Mouse (Mus musculus) layer of hippocampus, adult 11-12 months (tissue): ENCODE data around the gene Id2.

Experiments
- DNase-seq: peaks from one replicate; pipeline ENCODE4 v3.0.0; 2022; ENCODE audit warnings: low spot score

The Id2 gene

GRCm38 (mm10) chr12:25097052-25097209 is at the start of gene Id2:
Id2 (minus strand) TSS chr12:25097140.
- no peak for DNase-seq

GRCm38 (mm10) chr12:25145344-25145698 is 48.4 kb upstream of the Id2 start:
- DNase-seq: no peak

- no peak for DNase-seq
Measured at GRCm38 (mm10) chr12:25144591-25145343, 47.8 kb upstream of the Id2 start.

DNA sequence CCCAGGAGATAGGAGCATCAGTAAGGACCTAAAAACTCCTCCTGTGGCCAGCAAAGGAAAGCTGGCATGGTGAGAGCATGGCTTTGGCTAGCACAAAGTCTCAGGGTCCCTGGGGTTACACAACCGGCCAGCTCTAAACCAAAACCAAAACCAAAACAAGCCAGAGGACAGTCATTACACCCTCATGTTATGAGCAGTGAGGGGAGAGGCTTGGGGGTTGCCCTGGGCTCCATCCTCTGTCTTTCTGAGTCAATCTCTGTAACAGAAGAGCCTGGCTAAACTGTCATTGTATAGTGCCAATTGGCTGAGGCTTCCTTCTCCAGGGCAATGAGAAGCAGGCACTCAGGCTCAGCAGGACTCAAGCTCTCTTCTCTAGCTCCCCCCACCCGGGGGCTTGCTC is 46.6 kb upstream of the Id2 start:
- DNase-seq: no peak

DNA sequence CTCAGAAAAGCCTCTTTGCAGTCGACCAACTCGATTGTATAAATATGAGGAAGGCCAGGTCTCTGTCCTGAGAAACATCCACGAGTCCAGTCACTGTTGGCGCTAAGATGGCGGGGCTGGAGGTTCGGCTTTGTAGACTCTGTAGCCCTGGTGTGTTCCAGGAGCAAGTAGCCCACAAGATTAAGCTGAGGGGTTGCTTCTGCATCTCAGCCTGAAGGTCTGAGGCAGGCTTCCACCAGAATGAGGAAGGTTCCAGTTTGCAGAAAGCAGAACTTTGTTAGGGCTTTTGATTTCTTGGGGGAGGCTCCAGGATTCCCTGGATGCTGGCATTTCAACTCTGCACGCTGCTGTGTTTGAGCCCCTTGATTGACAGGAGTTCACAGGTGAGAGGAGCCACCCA is 45.3 kb upstream of the Id2 start:
- no peak for DNase-seq

DNA sequence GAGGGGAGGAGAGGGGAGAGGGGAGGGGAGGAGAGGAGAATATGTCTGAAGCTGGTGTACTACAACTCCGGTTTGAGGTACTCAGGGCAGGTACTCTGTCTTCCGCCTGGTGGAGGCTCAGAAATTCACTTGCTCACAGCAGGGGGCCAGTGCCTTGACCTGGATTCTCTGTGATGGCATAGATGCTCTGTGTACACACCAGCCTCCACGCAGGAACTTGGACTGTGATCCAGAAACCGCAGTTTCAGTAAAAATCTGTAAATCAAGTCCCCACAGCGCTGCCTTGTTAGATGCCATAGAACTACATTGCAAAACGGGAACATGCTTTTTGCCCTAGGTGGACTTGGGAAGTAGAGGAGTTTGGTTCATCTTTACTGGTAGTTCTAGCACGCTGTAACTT is 44.4 kb upstream of the Id2 start:
- DNase-seq: no peak

DNA sequence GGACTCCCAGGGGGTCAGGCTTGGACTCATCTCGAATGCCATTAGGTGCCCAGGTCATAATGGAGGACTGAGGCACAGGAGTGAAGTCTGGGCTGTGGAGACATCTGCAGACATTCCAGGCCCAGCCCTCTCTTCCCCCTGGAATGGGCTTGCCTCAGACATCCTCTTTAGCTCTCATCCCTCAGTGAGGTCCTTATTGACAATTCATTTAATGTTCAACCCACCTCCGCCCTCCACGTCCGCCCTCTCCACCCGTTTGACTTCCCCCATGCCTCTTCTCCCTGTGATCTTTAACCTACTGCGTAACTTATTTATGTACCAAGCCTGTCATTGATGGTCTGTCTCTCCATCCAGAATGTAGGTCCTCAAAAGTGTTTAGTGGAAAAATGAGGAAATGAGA is 43.2 kb upstream of the Id2 start:
- DNase-seq: no peak

DNA sequence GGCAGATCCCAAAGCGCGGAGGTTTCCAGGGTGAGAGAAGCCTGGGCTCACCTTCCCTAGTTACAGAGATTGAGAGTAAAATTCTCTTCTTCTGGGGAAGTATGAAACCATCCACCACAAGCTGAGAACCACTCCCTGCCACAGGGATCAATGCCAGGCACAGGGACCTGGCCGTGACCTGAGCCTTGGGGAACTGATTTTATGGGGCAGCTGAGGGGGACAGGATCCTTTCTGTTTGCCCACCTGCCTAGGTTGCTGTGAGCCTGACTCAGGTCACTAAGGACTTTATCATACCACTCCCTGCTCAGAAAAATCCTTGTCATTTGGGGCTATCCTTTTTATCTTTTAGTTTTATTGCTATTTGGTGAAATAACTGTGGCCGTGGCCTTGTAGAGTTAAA is 41.7 kb upstream of the Id2 start:
- DNase-seq: no peak

GRCm38 (mm10) chr12:25132046-25132445 is 35.1 kb upstream of the Id2 start:
- no peak for DNase-seq

DNA sequence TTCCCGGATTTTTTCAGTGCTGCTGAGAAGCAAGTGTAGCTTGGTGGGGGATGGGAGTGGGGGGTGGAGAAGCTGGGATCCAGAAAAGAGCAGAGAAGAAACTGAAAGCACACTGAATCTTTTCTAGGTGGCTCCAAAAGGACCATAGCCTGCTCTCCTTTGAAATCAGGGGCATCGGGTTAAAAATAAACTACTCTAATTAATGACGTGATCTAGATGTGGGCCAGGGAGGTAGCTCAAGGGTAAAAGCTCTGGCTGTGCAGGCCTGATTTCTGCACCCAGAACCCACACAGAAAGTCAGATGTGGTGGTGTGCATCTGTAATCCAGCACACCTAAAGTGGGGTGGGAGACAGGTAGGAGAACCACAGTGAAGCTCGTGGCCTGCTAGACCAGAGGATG is 30.7 kb upstream of the Id2 start:
- no peak for DNase-seq

GRCm38 (mm10) chr12:25126228-25126627 is 29.3 kb upstream of the Id2 start:
- no peak for DNase-seq

DNA sequence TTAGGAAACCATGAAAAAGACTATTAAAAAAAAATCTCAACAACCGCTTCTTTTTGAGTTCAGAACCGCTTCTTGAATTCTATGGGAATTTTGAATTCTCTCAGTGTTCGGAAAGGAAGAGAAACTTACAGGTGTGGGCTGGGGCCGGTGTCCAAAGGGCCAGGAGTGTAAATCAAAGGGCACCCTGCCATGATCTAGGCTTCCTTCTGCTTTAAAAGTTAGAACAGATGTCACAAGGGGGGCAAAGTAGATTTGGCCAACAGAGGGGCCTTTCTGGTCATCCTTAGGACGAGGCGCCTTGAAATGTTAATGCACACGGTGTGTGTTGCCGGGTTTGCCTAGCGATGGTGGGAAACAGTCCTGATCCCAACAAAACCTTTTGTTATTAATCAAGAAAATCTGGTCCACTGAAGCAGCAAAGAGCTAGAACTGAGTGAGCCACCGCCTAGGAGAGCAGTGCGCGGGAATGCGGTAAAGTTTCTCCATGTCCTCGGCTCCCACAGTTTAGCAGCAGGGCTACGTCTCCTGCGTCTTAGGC is 28.4 kb upstream of the Id2 start:
- no peak for DNase-seq

GRCm38 (mm10) chr12:25124431-25125238 is 27.7 kb upstream of the Id2 start:
- no peak for DNase-seq

- no peak for DNase-seq
Measured at GRCm38 (mm10) chr12:25120753-25121152, 23.8 kb upstream of the Id2 start.

- DNase-seq: no peak
Measured at GRCm38 (mm10) chr12:25119278-25119677, 22.3 kb upstream of the Id2 start.

- no peak for DNase-seq
Measured at GRCm38 (mm10) chr12:25117856-25118511, 21.0 kb upstream of the Id2 start.

DNA sequence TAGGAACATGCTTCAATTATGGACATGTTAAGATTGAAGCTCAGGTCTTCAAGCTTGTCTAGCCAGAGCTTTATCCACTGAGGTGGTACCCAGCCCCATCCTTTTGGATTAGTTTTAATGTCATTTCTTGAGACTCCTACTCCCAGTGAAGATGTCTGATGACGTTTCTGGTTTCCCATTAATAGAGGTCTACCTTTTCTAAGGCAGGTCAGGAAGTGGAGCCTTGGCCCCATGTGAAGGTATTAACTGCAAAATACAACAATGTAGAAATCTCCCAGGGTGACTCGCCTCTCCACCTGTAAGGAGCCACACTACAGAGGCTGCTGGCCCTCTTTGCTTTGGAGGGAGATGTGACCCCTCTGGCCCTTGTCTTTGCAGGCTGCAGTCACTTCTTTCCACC is 19.2 kb upstream of the Id2 start:
- DNase-seq: no peak

DNA sequence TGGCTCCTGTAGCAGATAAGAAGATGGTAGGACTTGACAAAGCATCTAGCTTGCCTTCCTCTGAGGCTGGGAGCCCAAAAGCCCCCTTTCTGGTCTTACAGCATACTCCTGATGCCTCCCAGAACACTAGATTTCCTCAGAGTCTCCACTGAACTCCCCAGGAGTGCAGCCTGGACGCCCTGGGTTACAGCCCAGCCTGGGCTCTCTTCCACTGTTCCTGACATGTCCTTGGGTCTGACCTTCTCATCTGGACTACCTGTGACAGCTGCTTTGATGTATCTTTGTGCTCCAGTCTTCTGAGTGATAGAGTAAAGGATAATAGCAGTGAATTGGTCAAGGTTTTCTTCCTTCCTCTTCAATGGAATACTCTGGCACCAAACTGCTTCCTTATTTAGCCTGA is 17.5 kb upstream of the Id2 start:
- DNase-seq: no peak

- DNase-seq: no peak
Measured at GRCm38 (mm10) chr12:25113357-25113756, 16.4 kb upstream of the Id2 start.

DNA sequence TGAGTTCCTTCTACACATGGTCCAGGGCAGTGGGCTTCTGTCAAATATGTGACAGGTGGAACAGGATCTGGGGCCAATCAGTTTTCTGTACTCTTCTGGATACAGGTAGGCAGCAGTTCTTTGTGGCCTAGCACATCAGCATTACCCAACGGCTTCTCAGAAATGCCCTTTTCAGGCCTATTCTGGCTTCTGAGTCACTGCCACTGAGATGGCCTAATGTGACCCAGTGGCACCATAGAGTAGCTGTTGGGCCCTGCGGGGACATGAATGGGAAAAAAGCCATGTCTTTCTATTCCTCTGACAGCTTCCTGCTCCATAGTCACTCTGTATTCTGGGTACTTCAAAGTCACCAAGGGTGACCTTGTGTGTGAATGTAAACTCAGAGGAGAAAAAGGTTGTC is 15.9 kb upstream of the Id2 start:
- DNase-seq: no peak

- no peak for DNase-seq
Measured at GRCm38 (mm10) chr12:25110682-25111078, 13.7 kb upstream of the Id2 start.

- DNase-seq: no peak
Measured at GRCm38 (mm10) chr12:25109971-25110681, 13.2 kb upstream of the Id2 start.

DNA sequence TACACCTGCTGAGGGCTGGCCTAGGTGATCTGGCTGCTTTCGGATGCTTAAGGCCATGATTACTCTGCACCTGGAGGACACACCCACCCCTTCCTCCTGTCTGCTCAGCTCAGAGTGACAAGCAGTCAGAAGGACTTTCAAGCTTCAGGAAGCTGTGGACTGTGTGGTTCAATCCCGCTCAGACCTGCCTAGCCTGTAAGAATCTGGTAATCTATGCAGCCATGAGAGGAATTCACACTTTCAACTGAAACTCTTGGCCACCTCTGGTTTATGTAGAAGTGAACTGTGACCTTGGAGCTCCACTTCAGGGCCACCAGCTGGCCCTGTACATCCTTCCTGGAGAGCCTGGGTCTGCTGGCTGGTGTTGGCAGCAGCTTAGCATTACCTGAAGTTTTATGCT is 11.9 kb upstream of the Id2 start:
- no peak for DNase-seq
